Mouse (Mus musculus) adrenal gland, postnatal 14 days (tissue): ENCODE measurements at regions not wholly inside any gene's neighbourhood (a gene's known extent, or its start where the extent isn't known, plus 50 kb on each side); places are given as distances from the start of the nearest gene placed in this dataset.

Experiments used
- DNase-seq: peaks from one replicate; pipeline ENCODE4 v3.0.0; 2021; ENCODE audit warnings: mixed read lengths

GRCm38 (mm10) chr3:66738201-66739062 is 242.8 kb upstream of the Rsrc1 start:
- peak; percentile 60 for DNase-seq

GRCm38 (mm10) chr3:66739356-66740014 is 241.7 kb upstream of the Rsrc1 start:
- no peak for DNase-seq

- DNase-seq = no peak
These were observed 236.9 kb upstream of the Rsrc1 start for GRCm38 (mm10) chr3:66744133-66744913.

- DNase-seq = peak; percentile 30
These were observed 234.7 kb upstream of the Rsrc1 start for GRCm38 (mm10) chr3:66746373-66747072.

GRCm38 (mm10) chr3:66747073-66747710 is 234.0 kb upstream of the Rsrc1 start:
- no peak for DNase-seq

GRCm38 (mm10) chr3:66758141-66758540 is 223.0 kb upstream of the Rsrc1 start:
- DNase-seq = no peak

- no peak for DNase-seq
These were observed 221.3 kb upstream of the Rsrc1 start for GRCm38 (mm10) chr3:66759841-66760240.

GRCm38 (mm10) chr3:66762446-66762845 is 218.7 kb upstream of the Rsrc1 start:
- DNase-seq = no peak

- DNase-seq = peak; percentile 21
These were observed 183.7 kb upstream of the Rsrc1 start for GRCm38 (mm10) chr3:66797351-66798010.

- DNase-seq = no peak
These were observed 182.9 kb upstream of the Rsrc1 start for GRCm38 (mm10) chr3:66798292-66798691.

- DNase-seq = no peak
These were observed 178.7 kb upstream of the Rsrc1 start for GRCm38 (mm10) chr3:66802538-66802937.

- no peak for DNase-seq
These were observed 175.0 kb upstream of the Rsrc1 start for GRCm38 (mm10) chr3:66806176-66806575.

- no peak for DNase-seq
These were observed 168.3 kb upstream of the Rsrc1 start for GRCm38 (mm10) chr3:66812686-66813445.

- no peak for DNase-seq
These were observed 155.4 kb upstream of the Rsrc1 start for GRCm38 (mm10) chr3:66825761-66826160.
